Mouse (Mus musculus): ENCODE data around the gene Allc.

Gene Allc

DNA sequence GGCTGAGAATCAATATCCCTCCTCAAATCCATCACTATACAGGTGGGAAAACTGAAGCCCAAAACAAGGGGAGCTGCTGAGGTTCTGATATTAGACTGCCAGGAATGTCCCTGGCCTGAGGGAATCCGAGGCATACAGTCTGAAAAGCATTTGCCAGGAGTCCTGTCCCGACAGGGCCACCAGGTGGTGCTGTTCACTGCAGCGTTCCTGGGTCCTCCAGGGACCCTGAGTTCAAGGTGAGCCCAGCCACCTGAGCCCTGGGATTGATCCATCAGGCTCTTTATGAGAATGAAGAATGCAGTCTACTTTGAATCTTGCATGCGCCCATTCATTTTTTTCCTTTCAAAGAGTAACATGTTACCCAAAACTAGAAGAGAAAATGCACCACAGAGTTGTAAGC, 3.2 kb downstream of the Allc start:
- CTCF ChIA-PET = no interaction called here

- CTCF ChIA-PET = no interaction called here
Observed at GRCm38 (mm10) chr12:28578147-28578546, 4.2 kb downstream of the Allc start.

- CTCF ChIA-PET = no interaction called here
Observed at GRCm38 (mm10) chr12:28575366-28576070, 6.8 kb downstream of the Allc start.

- CTCF ChIA-PET = no interaction called here
Observed at GRCm38 (mm10) chr12:28572241-28572640, 10.1 kb downstream of the Allc start.

- CTCF ChIA-PET = no interaction called here
Observed at GRCm38 (mm10) chr12:28552299-28552698, 30.0 kb downstream of the Allc start, which contains the start of gene Dcdc2c. Gene Dcdc2c, minus strand, starts transcription at chr12:28552399.

DNA sequence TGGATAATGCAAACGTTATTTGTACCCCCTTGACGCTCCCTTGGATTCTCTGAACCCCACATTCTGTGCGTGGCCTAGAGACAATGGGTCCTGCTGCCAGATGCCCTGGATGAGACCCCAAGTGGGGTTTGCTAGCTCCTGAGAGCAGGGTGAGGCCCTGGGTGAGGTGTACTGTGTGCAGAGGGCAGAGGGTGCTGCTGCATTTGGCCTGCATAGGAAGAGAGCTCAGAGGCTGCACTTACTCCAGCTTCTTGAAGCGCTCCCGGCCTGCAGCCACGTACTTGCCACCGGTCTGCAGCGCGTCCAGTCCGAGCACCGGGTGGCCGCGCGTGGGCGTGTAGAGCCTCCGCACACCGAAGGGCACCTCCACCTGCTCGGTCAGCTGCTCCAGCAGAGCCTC, 30.5 kb downstream of the Allc start:
- CTCF ChIA-PET = no interaction called here

GRCm38 (mm10) chr12:28548887-28549286, 33.4 kb downstream of the Allc start:
- CTCF ChIA-PET = no interaction called here

GRCm38 (mm10) chr12:28514264-28514775, 68.0 kb downstream of the Allc start:
- CTCF ChIA-PET = no interaction called here

DNA sequence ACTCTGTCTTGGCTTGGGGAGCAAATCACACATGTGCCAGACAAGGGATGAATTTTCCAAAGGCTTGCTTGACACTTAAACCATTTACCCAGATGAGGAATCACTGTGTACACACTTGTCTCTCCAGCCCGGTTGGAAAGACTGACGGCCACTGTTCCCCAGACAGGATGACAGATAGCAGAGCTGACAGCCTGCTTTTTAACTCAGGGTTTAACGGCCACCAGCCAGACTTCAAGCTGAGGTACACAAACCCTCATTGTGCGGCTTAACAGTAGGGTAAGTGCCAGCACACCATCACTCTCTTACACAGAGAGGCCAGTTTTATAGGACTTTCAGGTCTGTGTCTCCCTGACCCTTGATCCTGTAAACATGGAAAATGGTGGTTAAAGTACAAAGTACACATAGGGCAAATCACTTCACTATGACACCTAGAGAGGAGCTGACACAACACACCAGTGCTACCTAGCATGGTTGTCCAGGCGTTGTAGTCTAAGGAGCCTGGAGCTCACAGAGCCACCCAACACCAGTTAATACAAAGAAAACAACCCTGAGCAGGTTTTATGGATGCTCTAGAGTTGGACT, 72.5 kb downstream of the Allc start:
- CTCF ChIA-PET = no interaction called here
